Mouse (Mus musculus) forebrain, embryonic 11.5 days (tissue): Measurements from ENCODE around the gene Mkrn2os. TPM values are rescaled to one million over a fixed set of nuclear protein-coding genes. Genes with fewer than 3 reads are reported as not detected.

Source experiments
- ATAC-seq: fragments of 200-750 bp; cut with Nextera tagmentation; replicated peaks from 2 replicates; pipeline ENCODE4 v1.8.0; 2017; ENCODE audit warnings: moderate TSS enrichment; ENCODE audit not compliant: low FRiP score
- DNase-seq: peaks from one replicate; pipeline ENCODE4 v3.0.0-alpha.2; 2017; ENCODE audit warnings: low spot score
- H3K27ac ChIP-seq: fragments of 300-500 bp; sonication (generic); 2 replicates; pipeline ENCODE4 v1.5.1; 2014; ENCODE audit warnings: low read depth, low read length
- H3K27me3 ChIP-seq: fragments of 300-500 bp; sonication (generic); 2 replicates; pipeline ENCODE4 v1.6.1; 2014; ENCODE audit warnings: mild to moderate bottlenecking, low read length, mixed read lengths; ENCODE audit not compliant: control insufficient read depth, insufficient read depth
- H3K36me3 ChIP-seq: fragments of 300-500 bp; sonication (generic); 2 replicates; pipeline ENCODE4 v1.6.1; 2014; ENCODE audit warnings: mild to moderate bottlenecking, low read length, moderate library complexity, mixed read lengths; ENCODE audit not compliant: control insufficient read depth, insufficient read depth
- H3K4me1 ChIP-seq: fragments of 300-500 bp; sonication (generic); replicated peaks from 2 replicates; pipeline ENCODE4 v1.6.1; 2014; ENCODE audit warnings: low read length, mixed read lengths; ENCODE audit not compliant: control insufficient read depth, insufficient read depth
- H3K4me2 ChIP-seq: fragments of 300-500 bp; sonication (generic); 2 replicates; pipeline ENCODE4 v1.6.1; 2014; ENCODE audit warnings: low read depth, mild to moderate bottlenecking, low read length, moderate library complexity, mixed read lengths; ENCODE audit not compliant: severe bottlenecking
- H3K4me3 ChIP-seq: fragments of 300-500 bp; sonication (generic); 2 replicates; pipeline ENCODE4 v1.5.1; 2014; ENCODE audit warnings: low read depth, low read length
- H3K9ac ChIP-seq: fragments of 300-500 bp; sonication (generic); 2 replicates; pipeline ENCODE4 v1.6.1; 2014; ENCODE audit warnings: low read length
- H3K9me3 ChIP-seq: fragments of 300-500 bp; sonication (generic); 2 replicates; pipeline ENCODE4 v1.6.1; 2016; ENCODE audit warnings: low read length, mixed read lengths; ENCODE audit not compliant: control insufficient read depth
- WGBS: fragments of 180-500 bp; shearing (Covaris S2); extraction: QIAGEN DNeasy Blood & Tissue Kit; methylation state at CpG from one replicate; pipeline ENCODE4 v1.1.7; 2014; 5-methylcytosine and 5-hydroxymethylcytosine counted together
- polyA plus RNA-seq: library from polyadenylated mRNA; unstranded; fragments of >200 nt; fragmentation: Nextera tagmentation; extraction: Ambion mirVana; gene quantifications from 2 replicates; pipeline ENCODE4 v1.2.1, GENCODE M21; 2014

The Mkrn2os gene
- polyA plus RNA-seq, 1 experiment from 2014 or later, result 0.29 TPM

DNA sequence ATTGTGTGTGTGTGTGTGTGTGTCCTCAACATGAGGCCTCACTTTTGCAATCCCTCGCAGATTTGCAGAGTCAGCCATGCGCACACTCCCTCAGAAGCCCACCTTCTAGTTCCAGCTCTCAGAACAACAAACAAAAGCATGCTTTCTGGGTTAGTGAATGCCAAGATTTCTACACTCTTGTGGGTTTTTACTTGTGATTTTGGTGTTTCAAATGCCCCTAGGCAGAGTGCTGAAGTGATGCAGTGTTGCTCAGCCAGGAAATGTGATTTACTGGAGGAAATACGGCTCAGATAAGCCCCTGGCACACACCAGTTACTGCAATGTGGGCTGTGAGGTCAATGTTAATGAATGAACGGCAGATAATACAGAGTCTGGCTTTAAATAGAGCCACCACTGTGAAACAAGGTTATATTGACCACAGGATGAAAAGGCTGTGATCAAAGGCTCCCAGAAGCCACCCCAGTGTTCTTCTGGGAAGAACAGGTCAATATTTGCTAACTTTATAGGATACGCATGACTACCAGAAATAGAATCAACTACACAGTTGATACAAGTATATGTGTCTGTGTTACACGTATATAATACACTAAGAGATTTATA, 50.6 kb downstream of the Mkrn2os start:
- no peak overlapping the region for H3K4me3 ChIP-seq

DNA sequence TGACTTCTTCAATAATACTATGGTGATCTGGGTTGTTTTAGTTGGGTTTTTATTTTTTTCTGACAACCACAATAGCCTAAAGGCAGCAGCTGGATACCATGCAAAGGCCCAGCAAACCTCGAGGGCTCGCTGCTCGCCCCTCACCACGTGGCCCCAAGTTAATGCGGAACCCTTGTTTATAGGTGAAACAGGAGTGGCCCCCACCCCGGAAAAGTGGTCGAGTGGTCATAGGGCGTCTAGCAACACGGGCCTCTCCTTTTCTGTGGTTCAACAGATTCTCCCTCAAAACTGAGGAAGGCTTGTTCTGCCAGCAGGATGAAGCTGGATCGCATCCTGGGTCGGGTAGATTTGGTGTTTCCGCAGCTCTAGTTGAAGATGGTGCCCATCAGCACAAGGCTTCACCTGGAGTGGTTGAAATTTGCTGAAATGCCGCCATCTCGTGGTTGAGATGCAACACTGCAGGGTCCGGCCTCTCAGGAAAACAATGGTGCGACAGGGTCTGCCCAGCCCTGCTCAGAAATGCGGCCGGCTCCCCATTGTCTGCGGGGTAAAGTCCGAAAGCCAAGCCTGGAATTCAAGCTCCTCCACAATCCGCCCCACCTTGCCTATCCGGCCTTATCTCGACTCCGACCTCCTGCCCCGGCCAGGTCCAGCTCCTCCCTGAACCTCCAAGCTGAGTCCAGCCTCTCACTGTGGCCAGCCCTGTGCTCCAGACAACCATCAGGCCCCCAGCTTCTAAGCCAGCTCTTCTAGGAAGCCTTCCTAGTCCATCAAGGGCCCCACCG, 53.5 kb downstream of the Mkrn2os start:
- peak; percentile 70 for ATAC-seq
- 20% methylated on average over 26 of the region's 26 CpGs for WGBS

More for the DNA sequence above, 50.6 kb downstream of the Mkrn2os start:
- H3K4me1 ChIP-seq, result 0 out of 2 replicates have a peak, but pooled peaks cover 3% of the 10 kb centered on the region
- WGBS, result 58% methylated on average over 6 of the region's 6 CpGs
- no peak overlapping the region for H3K4me2 ChIP-seq
- H3K9me3 ChIP-seq, result no peaks in the 10 kb centered on the region
- DNase-seq (no peak), ATAC-seq (no peak)
- H3K27ac ChIP-seq, result no peak overlapping the region
- no peaks in the 10 kb centered on the region; the same call in 1 of the 2 replicates for H3K27me3 ChIP-seq
- no peaks in the 10 kb centered on the region for H3K36me3 ChIP-seq
- no peak overlapping the region for H3K9ac ChIP-seq

DNA sequence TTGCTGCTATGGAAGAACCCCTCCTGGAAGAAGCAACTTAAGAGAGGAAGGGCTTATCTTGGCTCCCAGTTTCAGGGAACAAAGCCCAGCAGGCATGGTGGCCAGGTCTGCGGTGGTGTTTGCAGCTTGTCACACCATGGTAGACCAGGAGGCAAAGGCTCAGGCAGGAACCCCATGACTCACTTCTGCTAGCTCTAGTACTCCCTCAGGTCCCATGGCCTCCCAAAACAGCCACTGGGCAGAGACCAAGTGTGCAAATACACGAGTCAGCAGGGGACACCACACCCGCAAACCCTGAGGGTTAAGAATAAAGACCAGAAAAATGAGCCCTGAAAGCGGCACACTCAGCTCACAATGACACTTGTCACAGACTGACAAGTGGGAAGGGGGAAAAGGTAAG, 56.2 kb downstream of the Mkrn2os start:
- H3K4me3 ChIP-seq, result no peak overlapping the region
- WGBS, result 77% methylated on average over 4 of the region's 4 CpGs

More for the DNA sequence above, 53.5 kb downstream of the Mkrn2os start:
- Histone ChIP-seq H3K27me3 (no peaks in the 10 kb centered on the region; the same call in 1 of the 2 replicates), H3K36me3 (no peaks in the 10 kb centered on the region), H3K27ac (no peak overlapping the region), H3K9ac (peak overlapping the region; percentile 67), H3K4me2 (peak overlapping the region; percentile 58), H3K9me3 (no peaks in the 10 kb centered on the region), H3K4me3 (peak overlapping the region; percentile 18; the same call in 1 of the 2 replicates), H3K4me1 (0 out of 2 replicates have a peak, but pooled peaks cover 3% of the 10 kb centered on the region)
- peak; percentile 93 for DNase-seq

DNA sequence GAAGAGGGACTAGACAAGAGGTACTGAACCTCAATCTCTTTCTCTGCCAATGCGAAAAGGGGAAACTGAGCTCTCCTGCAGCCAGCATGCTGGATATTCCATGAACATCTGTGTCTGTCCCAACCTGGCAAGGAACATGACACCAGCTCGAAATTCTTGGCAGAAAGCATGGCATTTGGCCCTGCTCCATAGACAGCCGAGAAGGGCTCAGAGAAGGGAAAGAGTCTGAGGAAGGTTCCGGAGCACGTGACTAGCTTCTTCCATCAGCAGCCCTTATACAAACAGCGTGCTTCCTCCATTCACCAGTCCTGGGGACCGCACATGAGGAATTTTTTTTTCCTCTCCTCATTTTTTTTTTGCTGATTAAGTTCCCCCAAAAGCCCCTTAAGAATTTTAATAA, 57.8 kb downstream of the Mkrn2os start:
- DNase-seq, result no peak
- Histone ChIP-seq H3K4me3 (no peak overlapping the region), H3K9ac (no peak overlapping the region), H3K4me1 (0 out of 2 replicates have a peak, but pooled peaks cover 3% of the 10 kb centered on the region), H3K27me3 (no peaks in the 10 kb centered on the region; the same call in 1 of the 2 replicates), H3K36me3 (no peaks in the 10 kb centered on the region), H3K4me2 (no peak overlapping the region), H3K27ac (no peak overlapping the region), H3K9me3 (no peaks in the 10 kb centered on the region)
- ATAC-seq, result no peak
- WGBS, result 81% methylated on average over 7 of the region's 7 CpGs

More for the DNA sequence above, 56.2 kb downstream of the Mkrn2os start:
- H3K4me1 ChIP-seq, result 0 out of 2 replicates have a peak, but pooled peaks cover 3% of the 10 kb centered on the region
- no peak for ATAC-seq
- H3K9me3 ChIP-seq, result no peaks in the 10 kb centered on the region
- DNase-seq, result no peak
- no peak overlapping the region for H3K27ac ChIP-seq
- no peaks in the 10 kb centered on the region for H3K36me3 ChIP-seq
- H3K9ac ChIP-seq, result no peak overlapping the region
- no peak overlapping the region for H3K4me2 ChIP-seq
- H3K27me3 ChIP-seq, result no peaks in the 10 kb centered on the region; the same call in 1 of the 2 replicates

Other genes starting within 250 kb of the Mkrn2os start
- gene Pparg, start 231.6 kb downstream of the Mkrn2os start, polyA plus RNA-seq, result 0.43 TPM in 1 of 2 replicates, not detected in the other
- 33.8 and 34.6 TPM in 2 replicates for gene Tsen2, start 47.9 kb downstream of the Mkrn2os start, polyA plus RNA-seq
- gene Mkrn2, start 9.3 kb upstream of the Mkrn2os start, polyA plus RNA-seq, result 23.4 and 26.2 TPM in 2 replicates
- 153 and 175 TPM in 2 replicates for gene Raf1, start 84.1 kb upstream of the Mkrn2os start, polyA plus RNA-seq
- gene Tmem40, start 169.8 kb upstream of the Mkrn2os start, polyA plus RNA-seq, result 2.2 and 2.6 TPM in 2 replicates
- 46.4 and 49.8 TPM in 2 replicates for gene Cand2, start 182.0 kb upstream of the Mkrn2os start, polyA plus RNA-seq
- gene Rpl32, start 216.2 kb upstream of the Mkrn2os start, polyA plus RNA-seq, result 1,664 and 1,794 TPM in 2 replicates
- 1.5 and 2.1 TPM in 2 replicates for gene Efcab12, start 245.8 kb upstream of the Mkrn2os start, polyA plus RNA-seq